Mouse (Mus musculus) heart, embryonic 13.5 days (tissue): ENCODE results near the gene Arf5. TPM values are rescaled to one million over a fixed set of nuclear protein-coding genes. Genes with fewer than 3 reads are reported as not detected.

Source experiments
- ATAC-seq: fragments of 200-750 bp; cut with Nextera tagmentation; 2 replicates; pipeline ENCODE4 v1.8.0; 2017; ENCODE audit warnings: moderate TSS enrichment; ENCODE audit not compliant: insufficient number of reproducible peaks, low FRiP score, low TSS enrichment; ENCODE audit errors: extremely low read depth
- H3K27ac ChIP-seq: fragments of 300-500 bp; sonication (generic); replicated peaks from 2 replicates; pipeline ENCODE4 v1.5.1; 2015; ENCODE audit warnings: moderate library complexity, mild to moderate bottlenecking, inconsistent platforms
- H3K27me3 ChIP-seq: fragments of 300-500 bp; sonication (generic); replicated peaks from 2 replicates; pipeline ENCODE4 v1.6.1; 2015; ENCODE audit warnings: mild to moderate bottlenecking, inconsistent platforms
- H3K36me3 ChIP-seq: fragments of 300-500 bp; sonication (generic); 2 replicates; pipeline ENCODE4 v1.6.1; 2015; ENCODE audit warnings: mild to moderate bottlenecking, inconsistent platforms
- H3K4me1 ChIP-seq: fragments of 300-500 bp; sonication (generic); 2 replicates; pipeline ENCODE4 v1.6.1; 2015; ENCODE audit warnings: inconsistent platforms
- H3K4me2 ChIP-seq: fragments of 300-500 bp; sonication (generic); 2 replicates; pipeline ENCODE4 v1.6.1; 2015; ENCODE audit warnings: inconsistent platforms, mild to moderate bottlenecking, moderate library complexity
- H3K4me3 ChIP-seq: fragments of 300-500 bp; sonication (generic); 2 replicates; pipeline ENCODE4 v1.5.1; 2015; ENCODE audit warnings: moderate library complexity, mild to moderate bottlenecking, inconsistent platforms
- H3K9ac ChIP-seq: fragments of 300-500 bp; sonication (generic); 2 replicates; pipeline ENCODE4 v1.6.1; 2015; ENCODE audit warnings: inconsistent platforms, mild to moderate bottlenecking, moderate library complexity
- H3K9me3 ChIP-seq: fragments of 300-500 bp; sonication (generic); 2 replicates; pipeline ENCODE4 v1.6.1; 2016; ENCODE audit warnings: inconsistent platforms
- WGBS: fragments of 180-500 bp; shearing (Covaris S2); methylation state at CpG from one replicate; pipeline ENCODE4 v1.1.7; 2015; ENCODE audit warnings: mixed read lengths; 5-methylcytosine and 5-hydroxymethylcytosine counted together
- polyA plus RNA-seq: library from polyadenylated mRNA; unstranded; fragments of >200 nt; fragmentation: Nextera tagmentation; extraction: Ambion mirVana; gene quantifications from 2 replicates; pipeline ENCODE4 v1.2.1, GENCODE M21; 2015

Arf5 gene
- polyA plus RNA-seq, 1 experiment from 2014 or later: 231 TPM

DNA sequence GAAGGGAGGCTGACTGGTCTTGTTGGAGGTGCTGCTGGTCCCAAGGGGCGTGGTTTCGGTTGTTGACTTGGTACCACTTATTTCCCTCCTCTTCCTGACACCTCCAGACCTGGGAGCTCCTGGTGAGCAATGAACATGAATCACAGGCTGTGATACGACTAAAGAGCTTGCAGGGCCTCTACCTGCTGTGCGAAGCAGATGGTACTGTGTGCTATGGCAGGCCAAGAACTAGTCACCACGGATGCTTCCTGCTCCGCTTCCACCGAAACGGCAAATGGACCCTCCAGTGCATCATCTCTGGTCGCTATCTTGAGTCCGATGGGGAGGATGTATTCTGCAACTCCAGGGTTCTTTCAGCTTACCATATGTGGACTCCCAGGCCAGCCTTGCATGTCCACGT lies 6.5 kb downstream of the Arf5 start:
- no peak for ATAC-seq
- H3K27ac ChIP-seq: no peak overlapping the region
- H3K9me3 ChIP-seq: no peaks in the 10 kb centered on the region
- H3K4me3 ChIP-seq: no peak overlapping the region
- peaks cover 13% of the 10 kb centered on the region for H3K4me1 ChIP-seq
- no peak overlapping the region for H3K4me2 ChIP-seq
- WGBS: 79% methylated on average over 11 of the region's 11 CpGs
- H3K36me3 ChIP-seq: peaks cover 27% of the 10 kb centered on the region
- no peak overlapping the region for H3K9ac ChIP-seq
- H3K27me3 ChIP-seq: no peaks in the 10 kb centered on the region

DNA sequence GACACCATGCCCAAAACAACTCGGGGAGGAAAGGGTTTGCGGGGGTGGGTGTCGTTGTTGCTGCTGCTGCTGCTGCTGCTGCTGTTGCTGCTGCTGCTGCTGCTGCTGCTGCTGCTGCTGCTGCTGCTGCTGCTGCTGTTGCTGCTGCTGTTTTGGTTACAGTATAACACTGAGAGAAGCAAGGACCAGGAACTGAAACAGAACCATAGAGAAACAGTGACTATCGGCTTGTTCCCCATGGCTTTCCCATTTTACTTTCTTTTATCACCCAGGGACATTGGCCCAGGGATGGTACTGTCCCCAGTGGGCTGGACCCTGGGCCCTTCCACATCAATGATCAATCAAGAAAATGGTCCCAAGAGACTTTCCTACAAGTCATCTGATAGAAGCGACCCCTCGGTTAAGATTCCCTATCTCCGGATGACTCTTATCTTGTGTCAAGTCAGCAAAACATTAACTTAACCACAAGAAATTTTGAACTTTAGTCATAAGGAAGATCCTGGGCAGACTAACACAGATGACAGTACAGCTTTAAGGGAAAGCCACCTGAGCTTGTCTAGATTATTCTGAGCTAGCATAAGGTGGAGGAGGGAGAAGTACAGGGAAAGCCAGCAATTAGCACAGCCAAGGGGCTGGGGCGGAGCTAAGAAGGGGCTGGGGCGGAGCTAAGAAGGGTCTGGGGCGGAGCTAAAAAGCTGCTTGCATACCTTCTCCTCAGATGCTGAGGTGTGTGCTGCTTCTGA lies 7.6 kb downstream of the Arf5 start:
- Histone ChIP-seq H3K4me2 (no peak overlapping the region), H3K9me3 (no peaks in the 10 kb centered on the region), H3K27ac (no peak overlapping the region), H3K4me1 (peaks cover 2% of the 10 kb centered on the region), H3K36me3 (peaks cover 16% of the 10 kb centered on the region), H3K27me3 (no peaks in the 10 kb centered on the region), H3K9ac (no peak overlapping the region), H3K4me3 (no peak overlapping the region)
- no peak for ATAC-seq
- 74% methylated on average over 10 of the region's 10 CpGs for WGBS

- H3K4me1 ChIP-seq: no peaks in the 10 kb centered on the region; the same call in 1 of the 2 replicates
- ATAC-seq: no peak
- H3K9me3 ChIP-seq: no peaks in the 10 kb centered on the region
- H3K27me3 ChIP-seq: no peaks in the 10 kb centered on the region
- peaks cover 10% of the 10 kb centered on the region for H3K36me3 ChIP-seq
- no peak overlapping the region for H3K4me3 ChIP-seq
- no peak overlapping the region for H3K4me2 ChIP-seq
- no peak overlapping the region for H3K27ac ChIP-seq
- 59% methylated on average over 6 of the region's 6 CpGs for WGBS
- no peak overlapping the region for H3K9ac ChIP-seq
Measured at GRCm38 (mm10) chr6:28431538-28431855, 8.1 kb downstream of the Arf5 start.

GRCm38 (mm10) chr6:28447937-28448336 lies 24.6 kb downstream of the Arf5 start:
- Histone ChIP-seq H3K4me1 (no peaks in the 10 kb centered on the region), H3K36me3 (no peaks in the 10 kb centered on the region), H3K27me3 (peaks cover 66% of the 10 kb centered on the region), H3K27ac (no peak overlapping the region), H3K4me3 (no peak overlapping the region), H3K4me2 (no peak overlapping the region), H3K9me3 (no peaks in the 10 kb centered on the region), H3K9ac (no peak overlapping the region)
- no peak for ATAC-seq
- WGBS: 72% methylated on average over 7 of the region's 7 CpGs

DNA sequence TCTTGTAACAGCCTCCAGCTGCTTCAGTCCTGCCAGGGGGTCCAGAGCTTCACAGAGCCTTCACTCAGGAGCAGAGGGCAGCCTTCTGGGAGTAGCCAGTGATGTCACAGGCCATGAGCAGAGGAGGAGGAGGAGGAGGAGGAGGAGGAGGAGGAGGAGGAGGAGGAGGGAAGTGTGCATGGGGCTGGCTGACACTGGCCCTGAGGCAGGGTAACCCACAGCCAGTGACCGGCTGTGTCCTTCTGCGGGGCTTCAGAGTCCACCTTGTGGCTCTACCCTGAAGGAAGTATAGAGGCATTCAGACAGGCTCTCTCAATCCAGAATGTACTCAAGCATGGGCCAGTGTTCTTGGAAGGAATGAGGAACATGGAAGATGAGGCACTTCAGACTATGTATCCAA lies 25.9 kb downstream of the Arf5 start, which contains the start of gene Pax4:
Pax4 (minus strand) TSS at position 101 of the 400 bp plus-strand sequence.
- Histone ChIP-seq H3K9me3 (no peaks in the 10 kb centered on the region), H3K36me3 (no peaks in the 10 kb centered on the region), H3K4me2 (no peak within 1 kb of the TSS), H3K27me3 (peaks cover 77% of the 10 kb centered on the region), H3K27ac (no peak within 1 kb of the TSS), H3K9ac (no peak within 1 kb of the TSS), H3K4me3 (no peak within 1 kb of the TSS), H3K4me1 (no peaks in the 10 kb centered on the region)
- 69% methylated on average over 2 of the region's 2 CpGs for WGBS
- no peak for ATAC-seq

DNA sequence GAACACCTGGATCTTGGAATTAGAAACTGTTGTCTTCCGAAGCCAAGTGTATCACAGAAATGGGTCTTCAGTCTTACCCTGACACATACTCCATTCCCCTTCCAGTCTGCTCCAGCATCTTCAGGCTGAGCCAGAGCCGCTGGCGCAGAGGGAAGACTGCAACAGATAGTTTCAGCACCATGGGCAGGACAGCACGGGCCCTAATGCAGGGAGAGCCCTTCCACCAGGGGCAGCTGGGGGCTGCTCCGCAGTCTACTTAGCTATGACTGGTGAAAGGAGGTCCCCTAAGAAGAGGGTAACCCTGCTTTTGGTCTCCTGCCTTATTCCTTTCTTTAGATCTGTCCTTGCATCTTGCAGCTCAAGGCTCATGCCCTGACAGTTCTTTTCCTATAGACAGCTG lies 27.1 kb downstream of the Arf5 start:
- Histone ChIP-seq H3K9me3 (no peaks in the 10 kb centered on the region), H3K36me3 (no peaks in the 10 kb centered on the region), H3K9ac (no peak overlapping the region), H3K4me1 (no peaks in the 10 kb centered on the region), H3K4me2 (no peak overlapping the region), H3K4me3 (no peak overlapping the region), H3K27me3 (peaks cover 78% of the 10 kb centered on the region), H3K27ac (no peak overlapping the region)
- WGBS: 7% methylated on average over 5 of the region's 5 CpGs
- ATAC-seq: no peak

- Histone ChIP-seq H3K27ac (no peak overlapping the region), H3K9me3 (no peaks in the 10 kb centered on the region), H3K27me3 (peaks cover 78% of the 10 kb centered on the region), H3K36me3 (no peaks in the 10 kb centered on the region), H3K4me1 (no peaks in the 10 kb centered on the region), H3K9ac (no peak overlapping the region), H3K4me3 (no peak overlapping the region), H3K4me2 (no peak overlapping the region)
- ATAC-seq: no peak
- 2% methylated on average over 12 of the region's 12 CpGs for WGBS
Measured at GRCm38 (mm10) chr6:28450977-28451376, 27.6 kb downstream of the Arf5 start.

- ATAC-seq: no peak
- Histone ChIP-seq H3K27ac (no peak overlapping the region), H3K4me1 (no peaks in the 10 kb centered on the region), H3K4me2 (no peak overlapping the region), H3K4me3 (no peak overlapping the region), H3K27me3 (peaks cover 23% of the 10 kb centered on the region), H3K9ac (no peak overlapping the region), H3K36me3 (no peaks in the 10 kb centered on the region), H3K9me3 (no peaks in the 10 kb centered on the region)
Measured at GRCm38 (mm10) chr6:28459221-28459668, 35.9 kb downstream of the Arf5 start.

GRCm38 (mm10) chr6:28460534-28460933 lies 37.2 kb downstream of the Arf5 start:
- Histone ChIP-seq H3K4me2 (no peak overlapping the region), H3K27me3 (peaks cover 17% of the 10 kb centered on the region; the same call in 1 of the 2 replicates), H3K4me1 (no peaks in the 10 kb centered on the region), H3K36me3 (no peaks in the 10 kb centered on the region), H3K4me3 (no peak overlapping the region), H3K27ac (no peak overlapping the region), H3K9me3 (no peaks in the 10 kb centered on the region), H3K9ac (no peak overlapping the region)
- ATAC-seq: no peak
- WGBS: 3% methylated on average over 5 of the region's 5 CpGs

DNA sequence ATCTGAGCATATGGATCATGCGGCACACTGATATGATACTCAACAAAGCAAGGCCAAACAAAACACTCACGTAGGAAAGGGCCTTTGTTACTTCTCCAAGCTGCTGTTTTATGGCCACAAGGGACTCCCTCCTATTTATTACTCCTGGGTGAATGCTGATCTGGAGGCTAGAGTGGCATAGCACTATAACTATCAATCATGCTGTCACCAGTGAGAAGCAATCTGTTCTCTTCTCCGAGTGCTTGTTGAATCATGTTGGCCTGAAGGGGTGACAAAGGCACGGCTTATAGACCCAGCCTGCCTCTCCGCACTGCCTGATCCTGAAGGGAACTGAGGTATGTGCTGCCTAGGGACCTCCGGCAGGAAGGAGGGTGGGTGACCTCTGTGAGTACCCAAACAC lies 41.3 kb downstream of the Arf5 start:
- no peak overlapping the region for H3K9ac ChIP-seq
- no peaks in the 10 kb centered on the region for H3K4me1 ChIP-seq
- H3K4me2 ChIP-seq: no peak overlapping the region
- H3K9me3 ChIP-seq: no peaks in the 10 kb centered on the region
- no peak overlapping the region for H3K4me3 ChIP-seq
- H3K27me3 ChIP-seq: peaks cover 11% of the 10 kb centered on the region; the same call in 1 of the 2 replicates
- H3K27ac ChIP-seq: no peak overlapping the region
- no peaks in the 10 kb centered on the region for H3K36me3 ChIP-seq
- ATAC-seq: no peak
- WGBS: 37% methylated on average over 6 of the region's 6 CpGs

DNA sequence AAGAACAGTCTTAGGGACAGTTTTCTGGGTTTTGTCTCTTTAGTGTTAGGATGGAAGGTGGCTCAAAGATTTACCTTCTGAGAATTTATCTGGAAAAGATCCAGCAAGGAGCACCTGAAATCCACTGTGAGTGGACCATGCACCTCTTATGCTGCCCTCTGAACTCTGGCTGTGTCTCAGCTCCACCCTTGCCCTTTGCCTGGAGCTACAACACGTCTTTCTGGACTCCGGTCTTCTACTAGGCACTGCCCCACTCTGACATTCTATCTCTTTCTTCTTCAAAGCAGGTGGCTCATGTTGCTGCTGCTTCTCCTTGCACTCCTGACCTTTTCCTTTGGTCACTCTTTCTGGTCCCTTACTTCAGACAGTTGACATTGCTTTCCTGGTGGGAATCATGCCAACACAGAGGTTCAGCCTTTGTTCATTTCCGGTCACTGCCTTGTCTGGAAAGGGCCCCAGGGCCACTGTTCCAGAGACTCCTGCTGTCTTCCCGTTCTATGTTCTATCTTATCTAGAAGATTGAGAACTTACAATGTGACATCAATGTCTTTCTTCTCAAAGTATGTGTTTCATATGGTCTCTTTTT lies 46.8 kb downstream of the Arf5 start:
- no peaks in the 10 kb centered on the region for H3K36me3 ChIP-seq
- no peak overlapping the region for H3K27ac ChIP-seq
- WGBS: 49% methylated on average over 4 of the region's 4 CpGs
- no peaks in the 10 kb centered on the region for H3K4me1 ChIP-seq
- H3K27me3 ChIP-seq: no peaks in the 10 kb centered on the region
- no peak overlapping the region for H3K4me3 ChIP-seq
- no peaks in the 10 kb centered on the region for H3K9me3 ChIP-seq
- H3K9ac ChIP-seq: no peak overlapping the region
- no peak for ATAC-seq
- no peak overlapping the region for H3K4me2 ChIP-seq

DNA sequence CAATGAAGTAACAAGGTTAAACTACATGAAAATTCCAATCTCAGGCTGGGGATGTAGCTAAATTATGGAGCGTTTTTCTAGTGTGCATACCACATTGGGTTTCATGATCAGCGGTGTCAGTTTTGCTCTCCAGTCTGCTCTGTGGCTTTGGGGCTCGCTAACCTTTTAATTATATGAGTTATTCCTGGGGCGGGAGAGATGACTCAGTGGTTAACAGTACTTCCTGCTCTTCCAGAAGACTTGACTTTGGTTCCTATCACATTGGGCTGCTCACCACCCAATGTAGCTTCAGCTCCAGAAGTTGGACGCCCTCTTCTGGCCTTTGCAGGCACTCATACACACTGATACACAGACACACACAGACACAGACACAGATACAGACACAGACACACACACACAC lies 47.3 kb downstream of the Arf5 start:
- Histone ChIP-seq H3K4me2 (no peak overlapping the region), H3K9ac (no peak overlapping the region), H3K4me1 (no peaks in the 10 kb centered on the region), H3K27me3 (no peaks in the 10 kb centered on the region), H3K36me3 (no peaks in the 10 kb centered on the region), H3K4me3 (no peak overlapping the region), H3K27ac (no peak overlapping the region), H3K9me3 (no peaks in the 10 kb centered on the region)
- no peak for ATAC-seq
- WGBS: 72% methylated on average over 5 of the region's 5 CpGs
